Mouse (Mus musculus) ES-E14 (cell line): ENCODE results near the gene Gm44579.

Source experiments
- HCFC1 ChIP-seq: IDR thresholded peaks from 2 replicates; pipeline ENCODE4 v1.6.1; 2012; ENCODE audit warnings: low read length, inconsistent platforms, borderline replicate concordance; ENCODE audit not compliant: insufficient read depth
- MAFK ChIP-seq: IDR thresholded peaks from 2 replicates; pipeline ENCODE4 v1.6.1; 2014; ENCODE audit warnings: mild to moderate bottlenecking, low read depth, low read length, inconsistent platforms; ENCODE audit not compliant: insufficient read depth

DNA sequence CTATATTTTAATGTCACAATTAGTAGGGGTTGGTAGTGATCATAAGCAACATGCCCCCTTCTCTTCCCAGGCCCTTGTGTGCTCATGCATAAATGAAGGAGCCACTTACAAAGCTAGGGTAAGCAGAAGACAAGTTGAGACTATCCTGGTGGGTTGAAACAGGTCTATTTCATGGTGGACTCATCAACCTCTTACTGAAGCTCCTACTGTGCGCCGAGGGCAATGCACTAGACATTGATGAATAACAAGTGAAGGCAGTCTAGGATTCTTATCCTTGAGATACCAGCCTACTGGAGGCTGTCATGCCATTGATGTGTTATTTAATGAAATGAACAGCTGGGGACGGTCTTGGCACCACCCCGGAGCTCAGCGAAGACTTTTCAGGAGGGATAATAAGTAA is 65.5 kb downstream of the Gm44579 start:
- TF ChIP-seq MAFK (no peak), HCFC1 (no peak)
